Mouse (Mus musculus) lung, embryonic 15.5 days (tissue): ENCODE measurements at regions not wholly inside any gene's neighbourhood (a gene's known extent, or its start where the extent isn't known, plus 50 kb on each side); places are given as distances from the start of the nearest gene placed in this dataset.

Experiments used
- ATAC-seq: fragments of 200-750 bp; cut with Nextera tagmentation; 2 replicates; pipeline ENCODE4 v1.8.0; 2017; ENCODE audit warnings: moderate number of reproducible peaks, borderline replicate concordance; ENCODE audit not compliant: low FRiP score, low TSS enrichment; ENCODE audit errors: extremely low read depth
- H3K27ac ChIP-seq: fragments of 300-500 bp; sonication (generic); 2 replicates; pipeline ENCODE4 v1.5.1; 2015; ENCODE audit warnings: moderate library complexity, mild to moderate bottlenecking, inconsistent platforms
- H3K27me3 ChIP-seq: fragments of 300-500 bp; sonication (generic); 2 replicates; pipeline ENCODE4 v1.6.1; 2015; ENCODE audit warnings: inconsistent platforms
- H3K36me3 ChIP-seq: fragments of 300-500 bp; sonication (generic); 2 replicates; pipeline ENCODE4 v1.6.1; 2015; ENCODE audit warnings: inconsistent platforms
- H3K4me1 ChIP-seq: fragments of 300-500 bp; sonication (generic); 2 replicates; pipeline ENCODE4 v1.6.1; 2015; ENCODE audit warnings: inconsistent platforms
- H3K4me2 ChIP-seq: fragments of 300-500 bp; sonication (generic); 2 replicates; pipeline ENCODE4 v1.6.1; 2015; ENCODE audit warnings: inconsistent platforms, mild to moderate bottlenecking, moderate library complexity
- H3K4me3 ChIP-seq: fragments of 300-500 bp; sonication (generic); 2 replicates; pipeline ENCODE4 v1.5.1; 2015; ENCODE audit warnings: mild to moderate bottlenecking, inconsistent platforms
- H3K9ac ChIP-seq: fragments of 300-500 bp; sonication (generic); 2 replicates; pipeline ENCODE4 v1.6.1; 2015; ENCODE audit warnings: inconsistent platforms
- H3K9me3 ChIP-seq: fragments of 300-500 bp; sonication (generic); 2 replicates; pipeline ENCODE4 v1.6.1; 2016; ENCODE audit warnings: inconsistent platforms
- WGBS: fragments of 180-500 bp; shearing (Covaris S2); methylation state at CpG from one replicate; pipeline ENCODE4 v1.1.7; 2015; 5-methylcytosine and 5-hydroxymethylcytosine counted together

DNA sequence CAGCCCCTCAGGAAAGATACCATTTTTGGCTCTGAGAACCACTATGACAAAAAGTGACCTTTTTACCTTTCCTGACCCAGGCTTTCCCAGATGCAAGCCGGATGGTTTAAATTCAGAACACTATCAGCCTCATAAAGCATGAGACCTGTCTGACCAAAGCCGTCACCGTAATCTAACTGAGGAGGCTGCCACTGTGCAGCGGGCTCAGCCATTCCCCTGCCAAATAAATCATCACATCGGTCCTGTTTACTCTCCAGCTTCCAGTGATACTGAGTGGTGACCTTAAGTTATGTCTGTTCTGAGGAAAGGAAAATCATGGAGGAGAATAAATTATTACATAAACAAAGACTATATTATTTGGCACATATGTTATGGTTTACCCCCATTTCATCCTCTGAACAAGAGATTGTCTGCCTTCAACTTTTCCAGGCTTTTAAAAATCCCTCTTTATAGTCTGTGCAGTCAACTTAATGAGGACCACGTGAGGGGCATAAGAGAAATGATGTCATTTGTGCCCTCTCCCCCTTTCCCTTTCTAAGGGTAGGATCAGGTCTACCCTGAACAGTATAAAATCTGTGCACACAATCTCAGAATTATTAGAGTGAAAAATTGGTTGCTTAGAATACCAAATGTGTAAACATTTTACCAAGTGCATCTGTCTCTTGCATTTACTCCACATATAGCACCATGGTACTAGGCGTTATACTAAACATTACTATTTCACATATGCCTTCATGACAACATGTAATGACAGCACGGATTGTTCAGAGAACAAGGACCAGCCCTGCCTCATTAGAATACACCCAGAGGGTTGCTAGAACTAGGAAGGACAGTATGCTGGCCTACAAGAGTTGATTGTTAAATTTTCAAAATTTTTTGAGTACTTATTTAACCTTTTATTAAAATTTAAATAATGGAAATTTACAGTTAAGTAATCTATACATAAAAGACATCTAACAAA is 401.9 kb upstream of the Xrcc4 start:
- Histone ChIP-seq H3K27me3 (no peaks in the 10 kb centered on the region), H3K4me2 (no peak overlapping the region), H3K4me1 (no peaks in the 10 kb centered on the region), H3K36me3 (no peaks in the 10 kb centered on the region), H3K9me3 (no peaks in the 10 kb centered on the region), H3K9ac (no peak overlapping the region), H3K27ac (no peak overlapping the region), H3K4me3 (no peak overlapping the region)
- peak; percentile 55; the same call in 1 of the 2 replicates for ATAC-seq
- WGBS = 24% methylated on average over 8 of the region's 8 CpGs

DNA sequence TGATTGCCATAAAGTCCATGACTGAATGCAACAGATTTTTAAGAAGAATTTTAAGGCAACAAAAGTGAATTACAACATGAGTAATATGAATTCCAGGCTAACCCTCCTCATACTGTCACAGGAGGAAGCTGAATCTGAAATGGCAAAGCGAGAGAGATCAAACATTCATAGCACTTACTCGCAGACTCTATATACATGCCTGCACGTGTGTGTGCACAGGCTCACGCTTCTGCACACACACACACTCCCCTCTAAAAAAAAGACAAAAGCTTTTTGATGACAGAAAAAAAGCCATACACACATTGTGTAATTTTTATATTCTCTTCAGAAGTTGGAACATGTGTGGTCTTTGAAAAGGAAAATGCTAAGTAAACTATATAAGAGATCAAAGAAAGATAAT is 391.1 kb upstream of the Xrcc4 start:
- 39% methylated on average over 4 of the region's 4 CpGs for WGBS
- ATAC-seq = peak; percentile 65; the same call in 1 of the 2 replicates
- no peak overlapping the region for H3K9ac ChIP-seq
- H3K4me2 ChIP-seq = no peak overlapping the region
- H3K36me3 ChIP-seq = no peaks in the 10 kb centered on the region
- no peak overlapping the region for H3K27ac ChIP-seq
- no peaks in the 10 kb centered on the region for H3K27me3 ChIP-seq
- no peaks in the 10 kb centered on the region for H3K9me3 ChIP-seq
- no peaks in the 10 kb centered on the region for H3K4me1 ChIP-seq
- H3K4me3 ChIP-seq = no peak overlapping the region

DNA sequence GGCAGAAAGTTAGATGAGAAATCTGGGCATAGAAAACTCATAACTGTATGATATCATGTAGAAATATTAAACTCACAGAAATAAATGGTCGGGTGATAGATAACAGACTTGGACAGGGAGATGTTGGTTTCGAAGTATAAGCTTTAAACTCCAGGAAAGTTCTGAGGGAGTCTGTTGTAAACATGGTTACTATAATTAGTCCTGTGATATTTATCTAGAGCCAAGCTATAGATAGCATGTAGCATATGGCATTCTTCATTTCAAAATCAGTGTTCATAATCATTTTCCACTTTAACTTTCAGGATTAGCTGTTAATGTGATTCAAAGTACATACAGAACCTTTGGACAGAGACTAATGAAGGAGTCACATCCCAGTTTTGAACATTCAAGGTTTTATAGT is 387.5 kb upstream of the Xrcc4 start:
- H3K27me3 ChIP-seq = no peaks in the 10 kb centered on the region
- H3K27ac ChIP-seq = no peak overlapping the region
- H3K9ac ChIP-seq = no peak overlapping the region
- H3K4me1 ChIP-seq = no peaks in the 10 kb centered on the region
- H3K36me3 ChIP-seq = no peaks in the 10 kb centered on the region
- no peaks in the 10 kb centered on the region for H3K9me3 ChIP-seq
- H3K4me2 ChIP-seq = no peak overlapping the region
- WGBS = 51% methylated on average over 2 of the region's 2 CpGs
- no peak overlapping the region for H3K4me3 ChIP-seq
- ATAC-seq = no peak

DNA sequence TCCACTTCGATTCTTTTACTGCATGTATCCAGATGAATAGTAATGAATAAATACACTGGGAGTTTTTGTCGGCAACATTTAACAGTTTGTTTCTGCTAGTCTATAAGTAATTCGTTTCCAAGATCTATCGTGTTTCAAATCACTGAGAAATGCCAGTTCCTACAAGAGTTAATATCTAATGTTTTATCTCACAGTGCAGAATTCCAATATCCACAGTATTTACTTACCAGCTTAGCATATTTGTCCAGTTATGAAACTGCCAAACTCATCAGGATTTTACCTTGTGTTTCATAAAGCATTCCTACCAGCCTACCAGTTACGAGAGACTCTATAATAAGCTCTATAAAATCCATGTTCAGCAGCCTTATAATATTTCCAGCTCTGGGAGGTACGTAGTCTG is 385.1 kb upstream of the Xrcc4 start:
- H3K9ac ChIP-seq = no peak overlapping the region
- H3K4me2 ChIP-seq = no peak overlapping the region
- H3K27me3 ChIP-seq = no peaks in the 10 kb centered on the region
- 64% methylated on average over 6 of the region's 6 CpGs for WGBS
- H3K4me3 ChIP-seq = no peak overlapping the region
- H3K36me3 ChIP-seq = no peaks in the 10 kb centered on the region
- ATAC-seq = no peak
- no peaks in the 10 kb centered on the region for H3K9me3 ChIP-seq
- H3K4me1 ChIP-seq = no peaks in the 10 kb centered on the region
- H3K27ac ChIP-seq = no peak overlapping the region

DNA sequence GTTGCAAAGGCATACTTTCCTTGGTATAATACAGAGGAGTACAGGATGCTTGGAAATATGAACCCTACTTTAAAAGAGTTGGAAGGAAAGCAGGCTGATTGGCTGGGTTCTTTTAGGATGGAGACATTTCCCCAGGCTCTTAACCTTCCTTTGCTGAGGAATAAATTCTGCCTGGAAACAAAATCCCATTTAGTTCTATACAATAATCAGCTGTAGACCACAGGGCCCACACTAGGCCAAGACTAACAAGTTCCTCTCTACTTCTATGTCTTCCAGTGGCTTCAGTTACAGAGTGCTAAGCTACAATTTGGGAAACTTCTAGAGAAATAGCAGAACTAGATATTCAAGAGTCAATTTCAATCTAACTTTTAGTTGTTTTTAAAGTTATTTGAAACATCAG is 384.6 kb upstream of the Xrcc4 start:
- ATAC-seq = no peak
- Histone ChIP-seq H3K4me2 (no peak overlapping the region), H3K9me3 (no peaks in the 10 kb centered on the region), H3K4me1 (no peaks in the 10 kb centered on the region), H3K36me3 (no peaks in the 10 kb centered on the region), H3K27ac (no peak overlapping the region), H3K4me3 (no peak overlapping the region), H3K27me3 (no peaks in the 10 kb centered on the region), H3K9ac (no peak overlapping the region)

DNA sequence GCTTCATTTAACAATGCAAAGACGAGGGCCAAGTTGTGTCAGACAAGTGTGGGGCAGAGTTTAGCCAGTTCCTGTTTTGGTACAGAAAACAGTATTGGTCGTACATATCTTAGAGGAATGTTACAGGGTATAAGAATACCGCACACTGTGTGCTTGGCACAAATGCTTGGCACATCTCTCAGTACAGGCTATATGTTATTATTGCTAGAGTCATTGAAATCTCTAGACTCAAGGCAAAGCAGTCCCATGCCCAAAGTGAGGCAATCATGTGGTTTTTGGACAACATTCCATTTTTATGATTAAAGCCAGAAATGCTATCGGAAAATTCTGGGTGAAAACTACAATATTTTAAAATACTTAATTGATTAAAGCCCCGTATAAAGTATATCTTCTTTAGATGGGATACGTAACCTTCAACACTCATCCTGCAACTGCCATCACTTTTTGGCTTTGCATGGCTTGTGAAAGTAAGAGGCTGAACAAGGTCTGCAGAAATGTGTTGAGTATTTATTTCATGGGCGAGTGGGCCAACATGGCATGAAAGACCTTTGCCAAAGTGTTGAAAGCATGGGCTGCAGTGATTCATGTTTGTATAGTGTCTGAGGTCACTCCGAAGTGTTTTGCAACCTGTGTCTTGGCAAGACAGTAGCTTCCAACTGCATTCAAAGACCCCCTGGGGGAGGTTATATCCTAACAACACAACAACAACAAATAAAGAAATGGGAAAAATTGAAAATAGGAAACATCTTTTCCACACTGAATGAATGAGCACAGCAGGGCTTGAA is 383.8 kb upstream of the Xrcc4 start:
- no peaks in the 10 kb centered on the region for H3K36me3 ChIP-seq
- no peak for ATAC-seq
- no peaks in the 10 kb centered on the region for H3K27me3 ChIP-seq

DNA sequence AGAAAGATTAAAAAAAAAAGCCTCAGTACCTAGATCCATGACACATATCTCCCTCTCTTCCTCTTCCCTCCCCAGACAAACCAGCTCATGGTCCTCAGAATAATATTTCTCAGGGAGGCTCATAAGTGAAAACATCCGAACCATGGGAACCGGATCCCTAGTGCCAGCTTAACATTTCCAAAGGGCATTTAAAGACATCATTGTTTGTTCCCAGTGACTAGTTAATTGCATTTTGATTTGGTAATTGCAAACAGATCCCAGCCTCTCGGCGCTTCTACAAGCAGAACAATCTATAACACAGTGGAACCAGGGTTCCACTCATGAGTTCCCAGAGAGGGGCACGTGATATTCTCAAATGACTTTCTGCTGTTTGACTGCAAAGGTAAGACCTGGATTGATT is 376.7 kb upstream of the Xrcc4 start:
- 0 out of 2 replicates have a peak, but pooled peaks cover 4% of the 10 kb centered on the region for H3K4me1 ChIP-seq
- ATAC-seq = no peak
- WGBS = 81% methylated on average over 5 of the region's 5 CpGs

More for the DNA sequence above, 383.8 kb upstream of the Xrcc4 start:
- Histone ChIP-seq H3K9me3 (no peaks in the 10 kb centered on the region), H3K27ac (no peak overlapping the region), H3K4me3 (no peak overlapping the region), H3K4me1 (no peaks in the 10 kb centered on the region), H3K9ac (no peak overlapping the region), H3K4me2 (no peak overlapping the region)
- 82% methylated on average over 8 of the region's 8 CpGs for WGBS

DNA sequence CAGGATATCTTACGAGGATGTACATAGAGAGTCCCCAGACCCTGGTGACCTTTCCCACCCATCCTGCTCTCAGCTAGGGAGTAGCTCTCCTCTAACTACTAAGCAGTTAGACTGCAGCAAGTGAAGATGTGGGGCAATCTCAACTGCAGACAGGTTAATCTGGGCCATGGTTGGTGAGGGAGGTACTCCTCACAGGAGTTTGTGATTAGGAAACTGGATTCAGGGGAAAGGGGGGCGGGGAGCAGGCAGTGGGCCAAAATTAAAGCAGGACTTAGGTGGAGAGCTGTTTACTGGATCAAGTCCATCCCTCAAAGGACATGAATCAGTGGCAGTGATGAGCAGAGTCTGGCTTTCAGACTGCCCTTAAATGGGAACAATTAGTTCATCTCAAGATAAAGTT is 374.6 kb upstream of the Xrcc4 start:
- WGBS = 54% methylated on average over 2 of the region's 2 CpGs
- Histone ChIP-seq H3K4me3 (no peak overlapping the region), H3K36me3 (no peaks in the 10 kb centered on the region), H3K4me1 (0 out of 2 replicates have a peak, but pooled peaks cover 4% of the 10 kb centered on the region), H3K9ac (no peak overlapping the region), H3K9me3 (no peaks in the 10 kb centered on the region), H3K4me2 (no peak overlapping the region), H3K27me3 (no peaks in the 10 kb centered on the region), H3K27ac (no peak overlapping the region)
- ATAC-seq = no peak

More for the DNA sequence above, 376.7 kb upstream of the Xrcc4 start:
- no peak overlapping the region for H3K27ac ChIP-seq
- H3K9ac ChIP-seq = no peak overlapping the region
- H3K36me3 ChIP-seq = no peaks in the 10 kb centered on the region
- no peak overlapping the region for H3K4me2 ChIP-seq
- H3K27me3 ChIP-seq = no peaks in the 10 kb centered on the region
- H3K9me3 ChIP-seq = no peaks in the 10 kb centered on the region
- H3K4me3 ChIP-seq = no peak overlapping the region

DNA sequence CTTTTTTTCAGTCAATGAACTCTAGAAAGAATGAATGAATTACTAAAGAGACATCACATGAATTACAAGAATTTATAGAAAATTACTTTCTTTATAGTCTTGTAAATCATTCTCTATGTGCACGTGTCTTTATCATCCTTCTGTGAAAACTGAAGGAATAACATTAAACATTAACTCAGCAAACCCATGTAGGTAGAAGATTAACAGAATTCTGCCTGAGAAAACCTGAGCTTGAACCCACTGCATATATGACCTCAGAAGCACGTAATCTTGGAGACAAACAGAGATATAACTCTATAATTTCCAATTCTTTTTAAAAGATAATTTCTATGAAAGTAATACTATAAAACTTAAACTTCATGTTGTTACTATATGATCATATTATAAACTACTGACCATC is 374.0 kb upstream of the Xrcc4 start:
- Histone ChIP-seq H3K9me3 (no peaks in the 10 kb centered on the region), H3K4me2 (no peak overlapping the region), H3K4me1 (0 out of 2 replicates have a peak, but pooled peaks cover 4% of the 10 kb centered on the region), H3K27me3 (no peaks in the 10 kb centered on the region), H3K4me3 (no peak overlapping the region), H3K27ac (no peak overlapping the region), H3K9ac (no peak overlapping the region), H3K36me3 (no peaks in the 10 kb centered on the region)
- ATAC-seq = no peak
- WGBS = 54% methylated on average over 2 of the region's 2 CpGs

DNA sequence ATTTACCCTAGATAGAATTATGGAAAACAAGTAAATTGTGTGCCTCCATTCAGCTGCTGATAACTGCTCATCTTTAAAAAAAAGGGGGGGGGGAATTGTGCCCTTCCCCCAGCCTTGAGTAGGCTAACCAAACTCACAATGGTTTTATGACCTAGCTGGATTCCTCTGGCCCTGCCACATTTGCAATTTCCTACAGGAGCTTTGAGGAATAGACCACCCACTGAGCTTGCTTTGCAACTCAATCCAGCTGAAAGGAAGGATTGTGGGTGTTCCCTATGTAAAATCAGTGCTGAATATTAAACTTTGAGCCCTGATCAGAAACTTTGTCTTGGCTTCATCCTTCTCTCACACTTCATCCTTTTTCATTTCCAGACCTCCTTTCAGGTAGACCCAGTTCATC is 365.2 kb upstream of the Xrcc4 start:
- H3K4me2 ChIP-seq = no peak overlapping the region
- no peak overlapping the region for H3K27ac ChIP-seq
- no peak for ATAC-seq
- H3K27me3 ChIP-seq = no peaks in the 10 kb centered on the region
- no peaks in the 10 kb centered on the region for H3K36me3 ChIP-seq
- H3K4me3 ChIP-seq = no peak overlapping the region
- H3K4me1 ChIP-seq = no peaks in the 10 kb centered on the region
- no peaks in the 10 kb centered on the region for H3K9me3 ChIP-seq
- H3K9ac ChIP-seq = no peak overlapping the region

DNA sequence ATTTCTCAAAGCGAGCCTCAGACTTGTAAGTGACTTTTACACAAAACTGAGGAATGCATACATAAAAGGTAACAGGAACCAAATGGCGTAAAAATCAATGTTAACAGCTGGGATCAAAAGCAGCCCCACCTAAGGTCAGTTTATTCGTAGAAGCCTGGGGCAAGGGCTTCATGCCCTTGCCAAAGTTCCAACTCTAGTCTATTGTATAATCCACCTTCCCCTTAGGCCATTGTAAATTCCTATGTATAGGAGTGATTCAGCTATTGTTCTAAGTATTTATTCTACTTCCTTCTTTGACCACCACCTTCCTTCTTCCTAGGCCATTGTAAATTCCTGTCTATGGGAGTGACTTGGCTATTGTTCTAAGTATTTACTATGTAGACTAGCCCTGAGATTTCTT is 337.5 kb upstream of the Xrcc4 start:
- Histone ChIP-seq H3K36me3 (no peaks in the 10 kb centered on the region), H3K4me1 (no peaks in the 10 kb centered on the region), H3K27me3 (no peaks in the 10 kb centered on the region), H3K9me3 (no peaks in the 10 kb centered on the region), H3K4me2 (no peak overlapping the region), H3K9ac (no peak overlapping the region), H3K4me3 (no peak overlapping the region), H3K27ac (no peak overlapping the region)
- WGBS = 74% methylated on average over 3 of the region's 3 CpGs
- no peak for ATAC-seq

DNA sequence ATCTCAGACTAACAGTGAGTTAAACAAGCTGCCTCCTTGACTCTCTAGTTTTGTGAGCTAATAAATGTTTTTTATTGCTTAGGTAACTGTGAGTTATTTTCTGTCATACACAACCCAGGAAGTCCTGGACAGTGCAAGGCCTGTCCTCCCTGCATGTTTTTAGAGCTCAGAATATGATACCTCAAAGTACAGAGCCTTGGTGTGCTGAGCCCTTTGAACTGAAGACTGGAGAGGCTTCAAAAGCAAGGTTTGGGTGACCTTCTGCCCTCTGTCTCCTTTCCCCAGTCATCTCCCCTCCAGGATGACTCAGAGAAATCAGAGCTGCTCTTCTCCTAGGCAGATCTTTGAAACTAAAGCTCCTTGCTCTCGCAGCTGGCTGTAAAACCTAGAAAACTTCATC is 336.0 kb upstream of the Xrcc4 start:
- Histone ChIP-seq H3K4me1 (no peaks in the 10 kb centered on the region), H3K36me3 (no peaks in the 10 kb centered on the region), H3K27ac (no peak overlapping the region), H3K9me3 (no peaks in the 10 kb centered on the region), H3K4me3 (no peak overlapping the region), H3K27me3 (no peaks in the 10 kb centered on the region), H3K9ac (no peak overlapping the region), H3K4me2 (no peak overlapping the region)
- 76% methylated on average over 1 of the region's 1 CpGs for WGBS
- ATAC-seq = no peak
